Mouse (Mus musculus): ENCODE results near the gene Prmt7. TPM values are rescaled to one million over a fixed set of nuclear protein-coding genes. Genes with fewer than 3 reads are reported as not detected.
"Not testable (repeated sequence)": the region's sequence is repeated elsewhere in the genome, so short reads cannot be mapped to it uniquely, and the experiment has no call there.

Gene Prmt7
- polyA plus RNA-seq, 1 experiment from 2014 or later, result 33.9 TPM

DNA sequence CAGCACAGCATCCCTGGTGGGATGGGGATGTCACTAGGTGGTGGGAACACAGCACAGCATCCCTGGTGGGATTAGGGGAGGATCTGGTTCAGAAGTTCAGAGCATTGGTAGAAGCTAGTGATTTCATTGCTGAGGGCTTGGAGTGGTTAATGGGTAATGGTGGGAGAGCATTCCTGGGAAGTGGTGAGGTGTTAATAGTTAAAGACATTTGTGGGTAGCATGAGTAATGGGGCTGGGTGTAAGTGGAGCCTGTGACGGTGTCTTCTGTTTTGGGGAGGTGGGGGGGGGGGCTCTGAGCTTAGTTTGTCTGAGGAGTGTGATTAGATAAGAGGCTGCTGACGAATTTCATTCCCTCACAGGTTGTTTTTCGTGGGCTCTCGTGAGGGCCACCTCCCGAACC, 16.7 kb upstream of the Prmt7 start:
- 42% methylated on average over 5 of the region's 5 CpGs for whole genome bisulfite sequencing

GRCm38 (mm10) chr8:106198741-106199140, 12.0 kb upstream of the Prmt7 start:
- Histone ChIP-seq H3K36me3 (ENCODE audit: control insufficient read depth, insufficient read depth, low read length) (peaks cover 91% of the 10 kb centered on the region), H3K4me3 (ENCODE audit: control insufficient read depth in 1 of 2, insufficient read depth in 1 of 2, low read depth in 1 of 2, low read length in 2 of 2) (no peak overlapping the region), H3K27ac (replicated peaks in 1 of 2; ENCODE audit: control insufficient read depth in 1 of 2, insufficient read depth in 1 of 2, low read depth in 2 of 2, low read length in 2 of 2) (no peak overlapping the region), H3K9me3 (ENCODE audit: control insufficient read depth, low read length) (no peaks in the 10 kb centered on the region), H3K4me2 (ENCODE audit: low read length) (no peak overlapping the region), H3K27me3 (ENCODE audit: control insufficient read depth, insufficient read depth, low read length) (no peaks in the 10 kb centered on the region), H3K9ac (ENCODE audit: low read length) (no peak overlapping the region), H3K4me1 (ENCODE audit: control insufficient read depth in 2 of 2, insufficient read depth in 2 of 2, low read length in 2 of 2) (no peaks in the 10 kb centered on the region; a peak in 1 of 4 replicates)
- WGBS, result 0% methylated on average over 1 of the region's 1 CpGs
- ATAC-seq (ENCODE audit: insufficient number of reproducible peaks, insufficient read depth, low FRiP score, low read depth), result no peak

More for the DNA sequence above, 16.7 kb upstream of the Prmt7 start:
- Histone ChIP-seq H3K4me2 (ENCODE audit: low read length) (no peak overlapping the region), H3K36me3 (ENCODE audit: control insufficient read depth, insufficient read depth, low read length) (peaks cover 77% of the 10 kb centered on the region), H3K27me3 (ENCODE audit: control insufficient read depth, insufficient read depth, low read length) (no peaks in the 10 kb centered on the region), H3K4me3 (ENCODE audit: control insufficient read depth in 1 of 2, insufficient read depth in 1 of 2, low read depth in 1 of 2, low read length in 2 of 2) (no peak overlapping the region), H3K9me3 (ENCODE audit: control insufficient read depth, low read length) (no peaks in the 10 kb centered on the region), H3K4me1 (ENCODE audit: control insufficient read depth in 2 of 2, insufficient read depth in 2 of 2, low read length in 2 of 2) (peaks cover 0 to 5% of the 10 kb centered on the region in 2 experiments; a peak in 2 of 4 replicates), H3K9ac (ENCODE audit: low read length) (no peak overlapping the region), H3K27ac (replicated peaks in 1 of 2; ENCODE audit: control insufficient read depth in 1 of 2, insufficient read depth in 1 of 2, low read depth in 2 of 2, low read length in 2 of 2) (no peak overlapping the region)
- ATAC-seq (ENCODE audit: insufficient number of reproducible peaks, insufficient read depth, low FRiP score, low read depth), result no peak

- H3K27ac ChIP-seq (replicated peaks in 1 of 2; ENCODE audit: control insufficient read depth in 1 of 2, insufficient read depth in 1 of 2, low read depth in 2 of 2, low read length in 2 of 2); ATAC-seq (ENCODE audit: insufficient number of reproducible peaks, insufficient read depth, low FRiP score, low read depth); H3K9ac ChIP-seq (ENCODE audit: low read length); H3K4me3 ChIP-seq (ENCODE audit: control insufficient read depth in 1 of 2, insufficient read depth in 1 of 2, low read depth in 1 of 2, low read length in 2 of 2); H3K9me3 ChIP-seq (ENCODE audit: control insufficient read depth, low read length); H3K4me2 ChIP-seq (ENCODE audit: low read length); H3K4me1 ChIP-seq (ENCODE audit: control insufficient read depth in 2 of 2, insufficient read depth in 2 of 2, low read length in 2 of 2); H3K27me3 ChIP-seq (ENCODE audit: control insufficient read depth, insufficient read depth, low read length): not testable (repeated sequence)
- 86% methylated on average over 3 of the region's 3 CpGs for WGBS
- peaks cover 95% of the 10 kb centered on the region for H3K36me3 ChIP-seq (ENCODE audit: control insufficient read depth, insufficient read depth, low read length)
Observed at GRCm38 (mm10) chr8:106199596-106199995, 11.1 kb upstream of the Prmt7 start.

- peaks cover 54% of the 10 kb centered on the region for H3K36me3 ChIP-seq (ENCODE audit: control insufficient read depth, insufficient read depth, low read length)
Observed at GRCm38 (mm10) chr8:106210035-106210731, 553 bp upstream of the Prmt7 start.

GRCm38 (mm10) chr8:106211421-106211820, 685 bp downstream of the Prmt7 start:
- Histone ChIP-seq H3K27ac (replicated peaks in 1 of 2; ENCODE audit: control insufficient read depth in 1 of 2, insufficient read depth in 1 of 2, low read depth in 2 of 2, low read length in 2 of 2) (peak overlapping the region; percentile 78 to 86), H3K9me3 (ENCODE audit: control insufficient read depth, low read length) (no peaks in the 10 kb centered on the region), H3K36me3 (ENCODE audit: control insufficient read depth, insufficient read depth, low read length) (peaks cover 56% of the 10 kb centered on the region), H3K9ac (ENCODE audit: low read length) (peak overlapping the region; percentile 87), H3K4me1 (ENCODE audit: control insufficient read depth in 2 of 2, insufficient read depth in 2 of 2, low read length in 2 of 2) (peaks cover 0 to 11% of the 10 kb centered on the region in 2 experiments; a peak in 2 of 4 replicates), H3K27me3 (ENCODE audit: control insufficient read depth, insufficient read depth, low read length) (no peaks in the 10 kb centered on the region), H3K4me3 (ENCODE audit: control insufficient read depth in 1 of 2, insufficient read depth in 1 of 2, low read depth in 1 of 2, low read length in 2 of 2) (peak overlapping the region; percentile 69 to 71), H3K4me2 (ENCODE audit: low read length) (peak overlapping the region; percentile 72)
- WGBS, result 4% methylated on average over 13 of the region's 13 CpGs
- no peak for ATAC-seq (ENCODE audit: insufficient number of reproducible peaks, insufficient read depth, low FRiP score, low read depth)

More at GRCm38 (mm10) chr8:106210035-106210731, 553 bp upstream of the Prmt7 start:
- 1% methylated on average over 35 of the region's 35 CpGs for WGBS
- Histone ChIP-seq H3K27me3 (ENCODE audit: control insufficient read depth, insufficient read depth, low read length) (no peaks in the 10 kb centered on the region), H3K9me3 (ENCODE audit: control insufficient read depth, low read length) (no peaks in the 10 kb centered on the region), H3K4me1 (ENCODE audit: control insufficient read depth in 2 of 2, insufficient read depth in 2 of 2, low read length in 2 of 2) (peaks cover 0 to 11% of the 10 kb centered on the region in 2 experiments; a peak in 2 of 4 replicates), H3K4me3 (ENCODE audit: control insufficient read depth in 1 of 2, insufficient read depth in 1 of 2, low read depth in 1 of 2, low read length in 2 of 2) (peak overlapping the region; percentile 69 to 71), H3K9ac (ENCODE audit: low read length) (peak overlapping the region; percentile 87), H3K27ac (replicated peaks in 1 of 2; ENCODE audit: control insufficient read depth in 1 of 2, insufficient read depth in 1 of 2, low read depth in 2 of 2, low read length in 2 of 2) (peak overlapping the region; percentile 73 to 86), H3K4me2 (ENCODE audit: low read length) (peak overlapping the region; percentile 72)
- ATAC-seq (ENCODE audit: insufficient number of reproducible peaks, insufficient read depth, low FRiP score, low read depth), result peak; percentile 40

DNA sequence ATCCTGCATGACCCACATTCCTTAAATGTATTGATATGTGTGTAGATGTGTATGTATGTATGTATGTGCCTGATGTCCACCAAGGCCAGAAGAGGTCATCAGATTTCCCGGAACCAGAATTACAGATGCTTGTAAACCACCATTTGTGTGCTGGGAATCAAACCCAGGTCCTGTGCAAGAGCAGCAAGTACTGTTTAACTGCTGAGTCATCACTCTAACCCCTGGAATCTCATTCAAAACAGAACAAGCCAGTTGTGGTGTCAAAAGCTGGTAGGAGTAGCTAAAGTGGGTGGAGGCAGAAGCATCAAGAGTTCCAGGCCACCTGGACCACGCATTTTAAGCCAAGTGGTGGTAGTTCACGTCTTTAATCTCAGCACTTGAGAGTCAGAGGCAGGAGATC, 3.2 kb downstream of the Prmt7 start:
- H3K4me3 ChIP-seq (ENCODE audit: control insufficient read depth in 1 of 2, insufficient read depth in 1 of 2, low read depth in 1 of 2, low read length in 2 of 2), result no peak overlapping the region
- ATAC-seq (ENCODE audit: insufficient number of reproducible peaks, insufficient read depth, low FRiP score, low read depth), result no peak
- peaks cover 0 to 11% of the 10 kb centered on the region in 2 experiments; a peak in 2 of 4 replicates for H3K4me1 ChIP-seq (ENCODE audit: control insufficient read depth in 2 of 2, insufficient read depth in 2 of 2, low read length in 2 of 2)
- 93% methylated on average over 3 of the region's 3 CpGs for WGBS
- no peak overlapping the region for H3K9ac ChIP-seq (ENCODE audit: low read length)
- no peak overlapping the region for H3K4me2 ChIP-seq (ENCODE audit: low read length)
- H3K27ac ChIP-seq (replicated peaks in 1 of 2; ENCODE audit: control insufficient read depth in 1 of 2, insufficient read depth in 1 of 2, low read depth in 2 of 2, low read length in 2 of 2), result no peak overlapping the region
- H3K9me3 ChIP-seq (ENCODE audit: control insufficient read depth, low read length), result no peaks in the 10 kb centered on the region
- H3K36me3 ChIP-seq (ENCODE audit: control insufficient read depth, insufficient read depth, low read length), result peaks cover 65% of the 10 kb centered on the region
- no peaks in the 10 kb centered on the region for H3K27me3 ChIP-seq (ENCODE audit: control insufficient read depth, insufficient read depth, low read length)

DNA sequence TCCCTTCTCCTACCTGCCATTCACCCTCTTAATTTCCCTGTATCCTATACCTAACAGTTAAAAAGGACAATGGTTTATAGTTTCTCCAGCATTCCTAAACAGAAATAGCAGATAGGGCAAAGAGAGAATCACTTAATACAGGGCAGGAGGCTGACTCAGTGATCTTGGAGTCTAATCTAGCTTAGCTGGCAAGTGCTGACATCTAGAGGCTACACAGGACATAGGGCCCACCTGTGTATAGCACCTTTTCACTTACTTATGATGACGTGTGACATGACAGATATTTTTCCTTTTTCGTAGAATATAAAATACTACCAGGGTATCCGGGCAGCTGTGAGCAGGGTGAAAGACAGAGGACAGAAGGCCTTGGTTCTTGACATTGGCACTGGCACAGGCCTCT, 8.9 kb downstream of the Prmt7 start:
- H3K36me3 ChIP-seq (ENCODE audit: control insufficient read depth, insufficient read depth, low read length), result peaks cover 97% of the 10 kb centered on the region

More for the DNA sequence above, 8.9 kb downstream of the Prmt7 start:
- Histone ChIP-seq H3K9ac (ENCODE audit: low read length) (no peak overlapping the region), H3K4me2 (ENCODE audit: low read length) (no peak overlapping the region), H3K4me1 (ENCODE audit: control insufficient read depth in 2 of 2, insufficient read depth in 2 of 2, low read length in 2 of 2) (no peaks in the 10 kb centered on the region; a peak in 1 of 4 replicates), H3K4me3 (ENCODE audit: control insufficient read depth in 1 of 2, insufficient read depth in 1 of 2, low read depth in 1 of 2, low read length in 2 of 2) (no peak overlapping the region), H3K9me3 (ENCODE audit: control insufficient read depth, low read length) (no peaks in the 10 kb centered on the region), H3K27me3 (ENCODE audit: control insufficient read depth, insufficient read depth, low read length) (no peaks in the 10 kb centered on the region), H3K27ac (replicated peaks in 1 of 2; ENCODE audit: control insufficient read depth in 1 of 2, insufficient read depth in 1 of 2, low read depth in 2 of 2, low read length in 2 of 2) (no peak overlapping the region)
- WGBS, result 52% methylated on average over 3 of the region's 3 CpGs
- no peak for ATAC-seq (ENCODE audit: insufficient number of reproducible peaks, insufficient read depth, low FRiP score, low read depth)
